In the genomic region with DNA sequence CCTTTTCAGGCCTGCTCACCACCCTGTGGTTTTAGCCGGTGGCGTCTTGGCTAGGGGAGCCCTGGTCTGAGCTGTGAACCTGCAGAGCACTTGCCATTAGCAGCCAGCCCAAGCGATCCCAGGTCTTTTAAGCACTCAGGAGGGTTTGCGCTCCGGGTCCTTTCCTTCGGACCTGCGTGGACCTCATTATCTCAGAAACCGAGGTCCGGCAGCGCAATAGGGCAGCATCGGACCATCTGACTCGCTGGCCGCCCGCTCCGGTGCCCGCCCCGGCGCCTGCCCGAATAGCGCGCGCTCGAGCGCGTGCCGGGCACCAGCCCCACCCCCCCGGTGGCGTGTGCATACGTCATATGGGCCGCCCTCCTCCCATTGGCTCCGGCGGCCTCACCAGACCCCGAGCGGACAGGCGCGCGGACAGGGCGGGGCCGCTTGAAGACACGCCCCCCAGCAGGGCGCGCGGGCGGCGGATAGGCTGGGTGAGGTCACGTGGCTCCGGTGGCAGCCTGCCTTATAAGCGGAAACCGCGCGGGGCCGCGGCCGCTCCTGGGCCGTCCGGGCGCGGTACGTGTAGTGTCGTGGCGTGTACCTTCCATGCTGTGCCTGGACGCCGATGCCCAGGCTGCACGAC, we compare ENCODE assay signal across 8 mouse cellular contexts. TPM values are rescaled to one million over a fixed set of nuclear protein-coding genes. Genes with fewer than 3 reads are reported as not detected.
A peak's percentile ranks its signal among the peaks of the same experiment; 100 is the strongest.
DNase-seq lines count a peak whose midpoint lies in the region; ATAC-seq and TF ChIP-seq lines count a peak whose summit lies in the region.

Insig1 (plus strand) TSS at position 536 of the 628 bp plus-strand sequence.

- TF ChIP-seq EP300 in liver, postnatal 0 days (IDR thresholded peaks at IDR 0.05; ENCODE audit: low read depth): no peak

- peak; percentile 96 for DNase-seq in c-Kit-positive CD71-positive TER-119-positive erythroid progenitor cells, embryonic 14.5 days (ENCODE audit: low spot score)
- peak; percentile 99 for DNase-seq in heart, postnatal 10 days
- DNase-seq in large intestine, adult 2 months (ENCODE audit: low read depth, low spot score): peak; percentile 76
- DNase-seq in liver, postnatal 0 days: peak; percentile 99
- DNase-seq in testis, postnatal 10 days (ENCODE audit: low spot score): peak; percentile 99

- WGBS in forebrain, embryonic 13.5 days: 0% methylated on average over 48 of the region's 64 CpGs
- under 1% methylated on average over 64 of the region's 64 CpGs for WGBS in large intestine, adult 2 months
- under 1% methylated on average over 45 of the region's 64 CpGs for WGBS in liver, postnatal 0 days (ENCODE audit: insufficient replicate concordance)
- WGBS in neural tube, embryonic 14.5 days: under 1% methylated on average over 61 of the region's 64 CpGs

- H3K27me3 ChIP-seq in E14TG2a.4 (ENCODE audit: insufficient read depth, low read length): no peaks in the 10 kb centered on the region
- no peaks in the 10 kb centered on the region for H3K27me3 ChIP-seq in forebrain, embryonic 13.5 days
- H3K27me3 ChIP-seq in liver, postnatal 0 days (ENCODE audit: insufficient read depth, low read length): no peaks in the 10 kb centered on the region
- H3K27me3 ChIP-seq in neural tube, embryonic 14.5 days (ENCODE audit: control insufficient read depth, insufficient read depth, low read length): no peaks in the 10 kb centered on the region

- peak within 1 kb of the TSS; percentile 80 for H3K4me2 ChIP-seq in forebrain, embryonic 13.5 days
- peak within 1 kb of the TSS; percentile 97 for H3K4me2 ChIP-seq in liver, postnatal 0 days (ENCODE audit: low read depth, low read length)
- H3K4me2 ChIP-seq in neural tube, embryonic 14.5 days (ENCODE audit: low read depth, low read length): peak within 1 kb of the TSS; percentile 94

- no peak for TF ChIP-seq CTCF in E14TG2a.4 (conservative IDR thresholded peaks at IDR 0.05; ENCODE audit: low read length)
- TF ChIP-seq CTCF in liver, postnatal 0 days (IDR thresholded peaks at IDR 0.05; ENCODE audit: low read depth): no peak

- H3K27ac ChIP-seq in forebrain, embryonic 13.5 days: peak within 1 kb of the TSS; percentile 98
- H3K27ac ChIP-seq in liver, postnatal 0 days (ENCODE audit: low read depth): peak within 1 kb of the TSS; percentile 96
- H3K27ac ChIP-seq in neural tube, embryonic 14.5 days (ENCODE audit: low read depth, low read length): peak within 1 kb of the TSS; percentile 97

- ATAC-seq in forebrain, embryonic 13.5 days: peak; percentile 90
- ATAC-seq in liver, postnatal 0 days: peak; percentile 91
- ATAC-seq in neural tube, embryonic 14.5 days (ENCODE audit: low read depth): peak; percentile 93

- H3K36me3 ChIP-seq in E14TG2a.4 (ENCODE audit: insufficient read depth, low read length): peaks cover 40% of the 10 kb centered on the region
- peaks cover 27% of the 10 kb centered on the region for H3K36me3 ChIP-seq in forebrain, embryonic 13.5 days (ENCODE audit: poor library complexity, severe bottlenecking)
- peaks cover 34% of the 10 kb centered on the region for H3K36me3 ChIP-seq in liver, postnatal 0 days (replicated peaks; ENCODE audit: insufficient read depth, low read length)
- H3K36me3 ChIP-seq in neural tube, embryonic 14.5 days (ENCODE audit: control insufficient read depth, insufficient read depth, low read length): peaks cover 15% of the 10 kb centered on the region; the same call in 1 of the 2 replicates

- peak within 1 kb of the TSS; percentile 99 for H3K4me3 ChIP-seq in E14TG2a.4 (replicated peaks; ENCODE audit: low read length)
- peak within 1 kb of the TSS; percentile 87 for H3K4me3 ChIP-seq in forebrain, embryonic 13.5 days
- peak within 1 kb of the TSS; percentile 89 for H3K4me3 ChIP-seq in liver, postnatal 0 days (ENCODE audit: low read depth, low read length)
- peak within 1 kb of the TSS; percentile 78 for H3K4me3 ChIP-seq in neural tube, embryonic 14.5 days (ENCODE audit: low read depth, low read length)

- intact Hi-C loops in heart, postnatal 10 days (cut with DNase I): loop anchor here (2.0 to 5.0 kb wide), 2 partner anchors 34 to 74 kb away; no protein-coding TSS in a partner anchor

- peaks cover 35% of the 10 kb centered on the region for H3K4me1 ChIP-seq in E14TG2a.4 (replicated peaks; ENCODE audit: low read depth, low read length)
- peaks cover 38% of the 10 kb centered on the region for H3K4me1 ChIP-seq in forebrain, embryonic 13.5 days
- peaks cover 41% of the 10 kb centered on the region for H3K4me1 ChIP-seq in liver, postnatal 0 days (ENCODE audit: insufficient read depth)
- peaks cover 23% of the 10 kb centered on the region for H3K4me1 ChIP-seq in neural tube, embryonic 14.5 days (ENCODE audit: control insufficient read depth, insufficient read depth, low read length)

- no peaks in the 10 kb centered on the region for H3K9me3 ChIP-seq in E14TG2a.4 (ENCODE audit: low read length)
- no peaks in the 10 kb centered on the region for H3K9me3 ChIP-seq in forebrain, embryonic 13.5 days (replicated peaks)
- H3K9me3 ChIP-seq in liver, postnatal 0 days (ENCODE audit: low read length): no peaks in the 10 kb centered on the region
- H3K9me3 ChIP-seq in neural tube, embryonic 14.5 days (ENCODE audit: control insufficient read depth, low read length): no peaks in the 10 kb centered on the region

- peak within 1 kb of the TSS; percentile 88 for H3K9ac ChIP-seq in forebrain, embryonic 13.5 days
- peak within 1 kb of the TSS; percentile 87 for H3K9ac ChIP-seq in liver, postnatal 0 days (replicated peaks)
- peak within 1 kb of the TSS; percentile 74 for H3K9ac ChIP-seq in neural tube, embryonic 14.5 days (replicated peaks; ENCODE audit: low read depth, low read length)

RNA-seq across cellular contexts. Expression of gene Insig1, which starts in this region (rescaled TPM):
- 83.6 and 84.4 TPM in 2 replicates for polyA plus RNA-seq in forebrain, embryonic 13.5 days (2015; fragmentation: Nextera tagmentation; extraction: Ambion mirVana)
- 10 to 100 TPM; 20.5 to 23.2 TPM for total RNA-seq in heart, postnatal 10 days (2021)
- 47.7 and 64.9 TPM in 2 replicates for polyA plus RNA-seq in large intestine, adult 2 months (2012; rRNA removed)
- polyA plus RNA-seq in liver, postnatal 0 days (2015; fragmentation: Nextera tagmentation; extraction: Ambion mirVana): 36.3 and 40.3 TPM in 2 replicates
- 72.7 and 78.9 TPM in 2 replicates for polyA plus RNA-seq in neural tube, embryonic 14.5 days (2014; fragmentation: Nextera tagmentation; extraction: Ambion mirVana)

Comparison
In these comparisons a context has a peak if more than half of its experiments do, and no peak if none do; other contexts are left out.
1. Peak in every context shown above with its lines: DNase-seq, ATAC-seq, H3K4me3 ChIP-seq and H3K27ac ChIP-seq.